Mouse (Mus musculus): ENCODE measurements at regions not wholly inside any gene's neighbourhood (a gene's known extent, or its start where the extent isn't known, plus 50 kb on each side); places are given as distances from the start of the nearest gene placed in this dataset.
A peak's percentile ranks its signal among the peaks of the same experiment; 100 is the strongest.

GRCm38 (mm10) chr1:64284656-64285055, 162.6 kb upstream of the Klf7 start:
- WGBS = 86% methylated on average over 8 of the region's 8 CpGs
- no peak for DNase-seq (ENCODE audit: low read depth in 1 of 2, low spot score in 2 of 2)
- Histone ChIP-seq H3K27me3 (ENCODE audit: control insufficient read depth, insufficient read depth, low read length) (no peaks in the 10 kb centered on the region), H3K4me3 (ENCODE audit: extremely low read depth, insufficient read depth, insufficient read length) (no peak overlapping the region), H3K4me1 (ENCODE audit: control insufficient read depth, insufficient read depth, insufficient read length) (no peaks in the 10 kb centered on the region), H3K27ac (ENCODE audit: insufficient read depth, low read length) (no peak overlapping the region), H3K36me3 (ENCODE audit: control insufficient read depth, insufficient read depth, low read length) (no peaks in the 10 kb centered on the region)
- no peak for TF ChIP-seq POLR2A (IDR thresholded peaks at IDR 0.05; ENCODE audit: low read depth, low read length)
- no peak for TF ChIP-seq CTCF (IDR thresholded peaks at IDR 0.05; ENCODE audit: extremely low read depth, insufficient read depth, insufficient read length, insufficient replicate concordance)

GRCm38 (mm10) chr1:64275865-64276264, 153.8 kb upstream of the Klf7 start:
- no peaks in the 10 kb centered on the region for H3K27me3 ChIP-seq (ENCODE audit: control insufficient read depth, insufficient read depth, low read length)
- H3K27ac ChIP-seq (ENCODE audit: insufficient read depth, low read length) = no peak overlapping the region
- TF ChIP-seq CTCF (IDR thresholded peaks at IDR 0.05; ENCODE audit: extremely low read depth, insufficient read depth, insufficient read length, insufficient replicate concordance) (no peak), POLR2A (IDR thresholded peaks at IDR 0.05; ENCODE audit: low read depth, low read length) (no peak)
- no peaks in the 10 kb centered on the region for H3K4me1 ChIP-seq (ENCODE audit: control insufficient read depth, insufficient read depth, insufficient read length)
- H3K36me3 ChIP-seq (ENCODE audit: control insufficient read depth, insufficient read depth, low read length) = no peaks in the 10 kb centered on the region
- no peak for DNase-seq (ENCODE audit: low read depth in 1 of 2, low spot score in 2 of 2)
- no peak overlapping the region for H3K4me3 ChIP-seq (ENCODE audit: extremely low read depth, insufficient read depth, insufficient read length)

GRCm38 (mm10) chr1:64275086-64275802, 153.2 kb upstream of the Klf7 start:
- Histone ChIP-seq H3K27ac (ENCODE audit: insufficient read depth, low read length) (no peak overlapping the region), H3K4me1 (ENCODE audit: control insufficient read depth, insufficient read depth, insufficient read length) (no peaks in the 10 kb centered on the region), H3K4me3 (ENCODE audit: extremely low read depth, insufficient read depth, insufficient read length) (no peak overlapping the region), H3K36me3 (ENCODE audit: control insufficient read depth, insufficient read depth, low read length) (no peaks in the 10 kb centered on the region), H3K27me3 (ENCODE audit: control insufficient read depth, insufficient read depth, low read length) (no peaks in the 10 kb centered on the region)
- WGBS = 93% methylated on average over 3 of the region's 3 CpGs
- no peak for DNase-seq (ENCODE audit: low read depth in 1 of 2, low spot score in 2 of 2)
- TF ChIP-seq CTCF (IDR thresholded peaks at IDR 0.05; ENCODE audit: extremely low read depth, insufficient read depth, insufficient read length, insufficient replicate concordance) (no peak), POLR2A (IDR thresholded peaks at IDR 0.05; ENCODE audit: low read depth, low read length) (no peak)

GRCm38 (mm10) chr1:64257237-64257636, 135.2 kb upstream of the Klf7 start:
- 91% methylated on average over 2 of the region's 2 CpGs for WGBS

GRCm38 (mm10) chr1:64255554-64256295, 133.6 kb upstream of the Klf7 start:
- no peaks in the 10 kb centered on the region for H3K4me1 ChIP-seq (ENCODE audit: control insufficient read depth, insufficient read depth, insufficient read length)
- no peak overlapping the region for H3K27ac ChIP-seq (ENCODE audit: insufficient read depth, low read length)
- H3K4me3 ChIP-seq (ENCODE audit: extremely low read depth, insufficient read depth, insufficient read length) = no peak overlapping the region
- H3K27me3 ChIP-seq (ENCODE audit: control insufficient read depth, insufficient read depth, low read length) = no peaks in the 10 kb centered on the region
- peak in 1 of 2 experiments; percentile 8 for DNase-seq (ENCODE audit: low read depth in 1 of 2, low spot score in 2 of 2)
- H3K36me3 ChIP-seq (ENCODE audit: control insufficient read depth, insufficient read depth, low read length) = no peaks in the 10 kb centered on the region
- 87% methylated on average over 14 of the region's 14 CpGs for WGBS
- TF ChIP-seq CTCF (IDR thresholded peaks at IDR 0.05; ENCODE audit: extremely low read depth, insufficient read depth, insufficient read length, insufficient replicate concordance) (no peak), POLR2A (IDR thresholded peaks at IDR 0.05; ENCODE audit: low read depth, low read length) (no peak)

More at GRCm38 (mm10) chr1:64257237-64257636, 135.2 kb upstream of the Klf7 start:
- H3K27ac ChIP-seq (ENCODE audit: insufficient read depth, low read length) = no peak overlapping the region
- H3K27me3 ChIP-seq (ENCODE audit: control insufficient read depth, insufficient read depth, low read length) = no peaks in the 10 kb centered on the region
- H3K36me3 ChIP-seq (ENCODE audit: control insufficient read depth, insufficient read depth, low read length) = no peaks in the 10 kb centered on the region
- no peak for DNase-seq (ENCODE audit: low read depth in 1 of 2, low spot score in 2 of 2)
- no peaks in the 10 kb centered on the region for H3K4me1 ChIP-seq (ENCODE audit: control insufficient read depth, insufficient read depth, insufficient read length)
- no peak overlapping the region for H3K4me3 ChIP-seq (ENCODE audit: extremely low read depth, insufficient read depth, insufficient read length)
- no peak for TF ChIP-seq POLR2A (IDR thresholded peaks at IDR 0.05; ENCODE audit: low read depth, low read length)

- Histone ChIP-seq H3K27me3 (ENCODE audit: control insufficient read depth, insufficient read depth, low read length) (no peaks in the 10 kb centered on the region), H3K27ac (ENCODE audit: insufficient read depth, low read length) (no peak overlapping the region), H3K36me3 (ENCODE audit: control insufficient read depth, insufficient read depth, low read length) (no peaks in the 10 kb centered on the region), H3K4me1 (ENCODE audit: control insufficient read depth, insufficient read depth, insufficient read length) (no peaks in the 10 kb centered on the region), H3K4me3 (ENCODE audit: extremely low read depth, insufficient read depth, insufficient read length) (no peak overlapping the region)
- WGBS = 92% methylated on average over 8 of the region's 8 CpGs
- DNase-seq (ENCODE audit: low read depth in 1 of 2, low spot score in 2 of 2) = no peak
- no peak for TF ChIP-seq CTCF (IDR thresholded peaks at IDR 0.05; ENCODE audit: extremely low read depth, insufficient read depth, insufficient read length, insufficient replicate concordance)
- no peak for TF ChIP-seq POLR2A (IDR thresholded peaks at IDR 0.05; ENCODE audit: low read depth, low read length)
Measured at GRCm38 (mm10) chr1:64254673-64255072, 132.6 kb upstream of the Klf7 start.

GRCm38 (mm10) chr1:64253996-64254395, 131.9 kb upstream of the Klf7 start:
- H3K36me3 ChIP-seq (ENCODE audit: control insufficient read depth, insufficient read depth, low read length) = no peaks in the 10 kb centered on the region
- H3K4me1 ChIP-seq (ENCODE audit: control insufficient read depth, insufficient read depth, insufficient read length) = no peaks in the 10 kb centered on the region
- H3K27me3 ChIP-seq (ENCODE audit: control insufficient read depth, insufficient read depth, low read length) = no peaks in the 10 kb centered on the region
- H3K27ac ChIP-seq (ENCODE audit: insufficient read depth, low read length) = no peak overlapping the region
- 87% methylated on average over 8 of the region's 8 CpGs for WGBS
- H3K4me3 ChIP-seq (ENCODE audit: extremely low read depth, insufficient read depth, insufficient read length) = no peak overlapping the region
- TF ChIP-seq POLR2A (IDR thresholded peaks at IDR 0.05; ENCODE audit: low read depth, low read length) = no peak
- TF ChIP-seq CTCF (IDR thresholded peaks at IDR 0.05; ENCODE audit: extremely low read depth, insufficient read depth, insufficient read length, insufficient replicate concordance) = no peak
- DNase-seq (ENCODE audit: low read depth in 1 of 2, low spot score in 2 of 2) = no peak

Measured in spleen, adult 2 months (tissue).